Mouse (Mus musculus) CH12.LX (cell line): ENCODE measurements around the gene Magi2. TPM values are rescaled to one million over a fixed set of nuclear protein-coding genes. Genes with fewer than 3 reads are reported as not detected.
"Not testable (repeated sequence)": the region's sequence is repeated elsewhere in the genome, so short reads cannot be mapped to it uniquely, and the experiment has no call there.

ENCODE experiments used
- DNase-seq: peaks from one replicate; pipeline ENCODE4 v3.0.0-alpha.2; 2013; ENCODE audit errors: extremely low read depth
- H3K27ac ChIP-seq: 2 replicates; pipeline ENCODE4 v1.5.1; 2012; ENCODE audit warnings: low read depth, mild to moderate bottlenecking, control low read depth, moderate library complexity; ENCODE audit not compliant: insufficient read depth
- H3K27me3 ChIP-seq: replicated peaks from 2 replicates; pipeline ENCODE3; 2012; ENCODE audit warnings: inconsistent platforms
- H3K36me3 ChIP-seq, 2 experiments: replicated peaks in 1 of 2; 2 replicates each; pipeline versions ENCODE3 to v1.6.1; 2012; ENCODE audit warnings: inconsistent platforms in 1 of 2, low read length in 1 of 2, mild to moderate bottlenecking in 1 of 2, mixed read lengths in 1 of 2, moderate library complexity in 1 of 2; ENCODE audit not compliant: control insufficient read depth in 1 of 2, insufficient read depth in 1 of 2
- H3K4me1 ChIP-seq, 2 experiments: 2 replicates each; pipeline ENCODE4 v1.6.1; 2012; ENCODE audit warnings: inconsistent platforms in 1 of 2, moderate library complexity in 1 of 2; ENCODE audit not compliant: insufficient read depth in 2 of 2, control insufficient read depth in 1 of 2
- H3K4me2 ChIP-seq: 2 replicates; pipeline ENCODE4 v1.6.1; 2012; ENCODE audit warnings: low read depth, mild to moderate bottlenecking, control low read depth; ENCODE audit not compliant: poor library complexity, insufficient read depth, severe bottlenecking
- H3K4me3 ChIP-seq, 3 experiments: fragments of 150-350 bp in 1 of 3; sonication (generic) in 1 of 3; replicated peaks in 1 of 3; 2 replicates each; pipeline versions ENCODE3 to v1.5.1; 2011 to 2012; ENCODE audit warnings: low read depth in 2 of 3, low read length in 2 of 3, mild to moderate bottlenecking in 2 of 3, moderate library complexity in 2 of 3, control low read depth in 1 of 3, improper control_type of control experiment in 1 of 3, inconsistent platforms in 1 of 3, mixed read lengths in 1 of 3; ENCODE audit not compliant: poor library complexity in 1 of 3
- H3K79me2 ChIP-seq: replicated peaks from 2 replicates; pipeline ENCODE4 v1.6.1; 2012; ENCODE audit warnings: mild to moderate bottlenecking, moderate library complexity; ENCODE audit not compliant: control insufficient read depth, poor library complexity, insufficient read depth, severe bottlenecking; ENCODE audit errors: extremely low read depth
- H3K9ac ChIP-seq: 2 replicates; pipeline ENCODE4 v1.6.1; 2012; ENCODE audit warnings: low read depth, mild to moderate bottlenecking, control low read depth, moderate library complexity; ENCODE audit not compliant: insufficient read depth
- H3K9me3 ChIP-seq: replicated peaks from 2 replicates; pipeline ENCODE3; 2012; ENCODE audit warnings: low read length, inconsistent platforms, mixed read lengths
- BHLHE40 ChIP-seq: IDR thresholded peaks from 2 replicates; pipeline ENCODE4 v1.6.1; 2011; ENCODE audit warnings: mild to moderate bottlenecking, low read depth, low read length, improper control_type of control experiment
- CTCF ChIP-seq, 2 experiments: IDR thresholded peaks in 1 of 2; conservative IDR thresholded peaks in 1 of 2; 2 replicates each; pipeline ENCODE4 v1.5.1; 2011 to 2012; ENCODE audit warnings: low read depth in 2 of 2, low read length in 2 of 2, improper control_type of control experiment in 1 of 2, inconsistent platforms in 1 of 2, mild to moderate bottlenecking in 1 of 2, moderate library complexity in 1 of 2
- EP300 ChIP-seq: IDR thresholded peaks from 2 replicates; pipeline ENCODE4 v1.6.1; 2011; ENCODE audit warnings: low read length, improper control_type of control experiment
- IRF4 ChIP-seq: IDR thresholded peaks from 2 replicates; pipeline ENCODE4 v1.6.1; 2014; ENCODE audit warnings: low read depth, mild to moderate bottlenecking, inconsistent platforms, low read length, improper control_type of control experiment
- MAX ChIP-seq: IDR thresholded peaks from 2 replicates; pipeline ENCODE4 v1.6.1; 2011; ENCODE audit warnings: low read length, improper control_type of control experiment
- MXI1 ChIP-seq: IDR thresholded peaks from 2 replicates; pipeline ENCODE4 v1.6.1; 2011; ENCODE audit warnings: mild to moderate bottlenecking, low read depth, low read length, improper control_type of control experiment
- NELFE ChIP-seq: IDR thresholded peaks from 2 replicates; pipeline ENCODE4 v1.6.1; 2011; ENCODE audit warnings: low read depth, low read length, improper control_type of control experiment
- PAX5 ChIP-seq: IDR thresholded peaks from 2 replicates; pipeline ENCODE4 v1.6.1; 2012; ENCODE audit warnings: low read length, inconsistent platforms, mixed read lengths
- POLR2A ChIP-seq: IDR thresholded peaks from 2 replicates; pipeline ENCODE4 v1.6.1; 2011; ENCODE audit warnings: low read depth, mild to moderate bottlenecking, improper control_type of control experiment, low read length
- POLR2AphosphoS2 ChIP-seq: IDR thresholded peaks from 2 replicates; pipeline ENCODE4 v1.6.1; 2011; ENCODE audit warnings: low read depth, low read length, improper control_type of control experiment
- RAD21 ChIP-seq: IDR thresholded peaks from 2 replicates; pipeline ENCODE4 v1.6.1; 2011; ENCODE audit warnings: low read depth, mild to moderate bottlenecking, low read length, improper control_type of control experiment, moderate library complexity
- RCOR1 ChIP-seq: conservative IDR thresholded peaks from 2 replicates; pipeline ENCODE4 v1.6.1; 2012; ENCODE audit warnings: low read depth, mild to moderate bottlenecking, inconsistent platforms, low read length, improper control_type of control experiment
- SMC3 ChIP-seq: IDR thresholded peaks from 2 replicates; pipeline ENCODE4 v1.6.1; 2011; ENCODE audit warnings: low read depth, low read length, improper control_type of control experiment
- TBP ChIP-seq: conservative IDR thresholded peaks from 2 replicates; pipeline ENCODE4 v1.6.1; 2011; ENCODE audit warnings: low read depth, low read length, improper control_type of control experiment
- TCF12 ChIP-seq: IDR thresholded peaks from 2 replicates; pipeline ENCODE4 v1.6.1; 2014; ENCODE audit warnings: low read depth, mild to moderate bottlenecking, inconsistent platforms, low read length, improper control_type of control experiment
- UBTF ChIP-seq: IDR thresholded peaks from 2 replicates; pipeline ENCODE4 v1.6.1; 2012; ENCODE audit warnings: low read depth, mild to moderate bottlenecking, inconsistent platforms, low read length, improper control_type of control experiment, moderate library complexity
- USF2 ChIP-seq: conservative IDR thresholded peaks from 2 replicates; pipeline ENCODE4 v1.6.1; 2011; ENCODE audit warnings: low read depth, low read length, improper control_type of control experiment
- ZC3H11A ChIP-seq: IDR thresholded peaks from 2 replicates; pipeline ENCODE4 v1.6.1; 2012; ENCODE audit warnings: low read depth, mild to moderate bottlenecking, inconsistent platforms, low read length, improper control_type of control experiment
- ZMIZ1 ChIP-seq: IDR thresholded peaks from 2 replicates; pipeline ENCODE4 v1.6.1; 2012; ENCODE audit warnings: low read depth, mild to moderate bottlenecking, inconsistent platforms, low read length, improper control_type of control experiment
- dilution Hi-C: fragments of 300-500 bp; cut with MboI; formaldehyde crosslinking; loops from 2 replicates; pipeline ENCODE4 v1.14.3; 2020; ENCODE audit warnings: low sequenced_read_pairs; ENCODE audit not compliant: extremely low pct_unique_long_range_greater_than_20kb, extremely low pct_ligation_motif_present
- in situ Hi-C: fragments of 300-500 bp; cut with MboI; formaldehyde crosslinking; loops from 3 replicates; pipeline ENCODE4 v1.14.3; 2019; ENCODE audit warnings: low sequenced_read_pairs, low pct_ligation_motif_present, low pct_unique_long_range_greater_than_20kb, mixed read lengths
- polyA plus RNA-seq: library from polyadenylated mRNA; unstranded; fragments of >175 nt; gene quantifications from 2 replicates; pipeline ENCODE4 v1.2.1, GENCODE M21; 2012; ENCODE audit warnings: low read depth; ENCODE audit not compliant: insufficient read length
- total RNA-seq, 2 experiments: library from RNA; depleted of rRNA; stranded (reverse); fragments of 300-350 nt in 1 of 2; fragments of >200 nt in 1 of 2; gene quantifications; 2 replicates each; pipeline ENCODE4 v1.2.3; 2012 to 2014

The Magi2 gene
- total and polyA plus RNA-seq, 3 experiments: 0.37 to 0.63 (median 0.42) TPM

- no peak for TF ChIP-seq MXI1
- no peak for TF ChIP-seq POLR2A
- TF ChIP-seq TBP: no peak
- TF ChIP-seq ZMIZ1: no peak
- TF ChIP-seq MAX: no peak
- no peak for TF ChIP-seq USF2
- TF ChIP-seq POLR2AphosphoS2: no peak
- no peak for TF ChIP-seq ZC3H11A
- no peak for TF ChIP-seq PAX5
- no peak for TF ChIP-seq UBTF
- no peak for TF ChIP-seq TCF12
- no peaks in the 10 kb centered on the region for H3K4me1 ChIP-seq
- in situ Hi-C loops (no loop called here), dilution Hi-C loops (no loop called here)
- peaks cover 3% of the 10 kb centered on the region for H3K9me3 ChIP-seq
- H3K9ac ChIP-seq: no peak overlapping the region
- H3K36me3 ChIP-seq: no peaks in the 10 kb centered on the region
- no peaks in the 10 kb centered on the region for H3K27me3 ChIP-seq
- no peak overlapping the region for H3K4me3 ChIP-seq
- DNase-seq: no peak
- H3K27ac ChIP-seq: no peak overlapping the region
- no peak overlapping the region for H3K4me2 ChIP-seq
- H3K79me2 ChIP-seq: no peaks in the 10 kb centered on the region
These were observed 1493.5 kb downstream of the Magi2 start for GRCm38 (mm10) chr5:20720201-20720900.

GRCm38 (mm10) chr5:20723226-20723625 lies 1496.4 kb downstream of the Magi2 start:
- DNase-seq, H3K27me3 ChIP-seq, H3K9me3 ChIP-seq, H3K9ac ChIP-seq, H3K27ac ChIP-seq, H3K36me3 ChIP-seq, H3K79me2 ChIP-seq, H3K4me3 ChIP-seq, H3K4me1 ChIP-seq, H3K4me2 ChIP-seq, in situ Hi-C loops, dilution Hi-C loops: not testable (repeated sequence)

GRCm38 (mm10) chr5:20738795-20739194 lies 1512.0 kb downstream of the Magi2 start:
- in situ Hi-C loops: no loop called here
- Histone ChIP-seq H3K27me3 (no peaks in the 10 kb centered on the region), H3K36me3 (no peaks in the 10 kb centered on the region), H3K4me2 (no peak overlapping the region), H3K79me2 (no peaks in the 10 kb centered on the region), H3K9ac (no peak overlapping the region), H3K27ac (no peak overlapping the region), H3K9me3 (no peaks in the 10 kb centered on the region), H3K4me3 (no peak overlapping the region), H3K4me1 (no peaks in the 10 kb centered on the region)
- TF ChIP-seq RAD21: no peak; the same call in none of the 2 replicates
- TF ChIP-seq CTCF (conservative IDR thresholded peaks at IDR 0.05 in 1 of 2, IDR thresholded peaks at IDR 0.05 in 1 of 2; ENCODE audit: low read depth in 2 of 2, low read length in 2 of 2): peak in 1 of 2 experiments; percentile 53; a peak in 2 of 4 replicates
- TF ChIP-seq BHLHE40: no peak
- no peak for TF ChIP-seq IRF4
- no peak for TF ChIP-seq EP300
- peak; percentile 43 for TF ChIP-seq SMC3
- no peak for TF ChIP-seq NELFE
- no peak for TF ChIP-seq RCOR1
- dilution Hi-C loops: no loop called here
- no peak for DNase-seq
